Mouse (Mus musculus) kidney, postnatal 4 days (tissue): ENCODE measurements around the gene Rtl9.

Source experiments
- DNase-seq, 2 experiments: peaks; one replicate each; pipeline ENCODE4 v3.0.0; 2021; ENCODE audit warnings: mixed read lengths in 2 of 2

Gene Rtl9

DNA sequence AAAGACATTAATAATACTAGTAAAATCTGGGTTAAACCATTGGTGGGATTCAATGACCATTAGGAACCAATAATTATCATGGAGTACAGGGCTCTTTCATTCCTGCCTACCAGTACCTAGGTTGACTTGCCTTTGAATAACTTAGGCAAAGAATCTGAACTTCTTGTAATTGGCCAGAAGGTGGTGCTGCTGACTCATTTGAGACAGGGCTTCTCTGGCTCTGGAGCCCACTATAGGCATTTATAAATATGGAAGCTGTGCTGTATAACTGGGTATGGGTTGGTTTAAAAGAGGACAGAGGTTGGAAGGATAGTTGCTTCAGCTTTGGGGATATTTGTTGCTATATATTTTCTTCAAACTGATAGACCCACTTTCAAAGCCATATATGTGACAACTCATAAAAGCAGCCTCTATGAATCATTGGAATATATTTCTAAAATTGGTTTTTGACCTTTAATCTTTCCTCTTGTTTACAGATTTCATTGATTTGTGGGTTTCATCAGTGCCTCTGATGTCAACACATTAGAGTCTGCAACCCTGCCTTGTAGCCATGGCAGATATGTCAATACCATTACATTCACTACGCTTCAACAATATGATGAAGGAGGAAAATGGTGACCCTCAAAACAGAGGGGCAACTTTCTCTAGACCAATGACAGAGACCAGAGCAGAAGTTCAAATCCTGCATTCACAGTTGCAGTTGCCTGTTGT, at the start of gene Rtl9:
Gene Rtl9, plus strand, starts transcription at position 551 of the 711 bp plus-strand sequence.
- DNase-seq = peak; percentile 20 to 35

DNA sequence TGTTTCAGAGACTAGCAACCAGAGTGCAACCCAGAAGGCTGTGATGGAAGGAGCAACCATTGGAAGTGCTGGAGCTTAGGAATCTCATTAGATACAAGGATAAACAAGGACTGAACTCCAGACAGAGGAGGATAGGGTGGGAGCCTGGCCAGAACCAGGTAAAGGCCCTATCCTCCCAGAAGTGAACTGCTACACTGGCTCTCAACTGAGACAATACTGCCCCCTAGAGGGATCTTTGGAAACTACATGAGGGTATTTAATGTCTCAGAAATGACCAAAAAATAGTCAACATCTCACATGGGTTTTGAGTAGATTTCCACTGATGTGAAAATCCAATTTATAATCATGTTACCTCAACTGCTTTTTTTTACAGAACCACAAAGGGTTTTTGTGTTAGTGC, 47.9 kb upstream of the Rtl9 start:
- DNase-seq = peak in 1 of 2 experiments; percentile 12

GRCm38 (mm10) chrX:143051921-143052320, 47.5 kb upstream of the Rtl9 start:
- no peak for DNase-seq

GRCm38 (mm10) chrX:143058829-143059228, 40.6 kb upstream of the Rtl9 start:
- DNase-seq = peak; percentile 87 to 88

- peak; percentile 13 to 37 for DNase-seq
Observed at GRCm38 (mm10) chrX:143062641-143063355, 36.6 kb upstream of the Rtl9 start.

GRCm38 (mm10) chrX:143063780-143064179, 35.6 kb upstream of the Rtl9 start:
- DNase-seq = peak; percentile 12 to 15

DNA sequence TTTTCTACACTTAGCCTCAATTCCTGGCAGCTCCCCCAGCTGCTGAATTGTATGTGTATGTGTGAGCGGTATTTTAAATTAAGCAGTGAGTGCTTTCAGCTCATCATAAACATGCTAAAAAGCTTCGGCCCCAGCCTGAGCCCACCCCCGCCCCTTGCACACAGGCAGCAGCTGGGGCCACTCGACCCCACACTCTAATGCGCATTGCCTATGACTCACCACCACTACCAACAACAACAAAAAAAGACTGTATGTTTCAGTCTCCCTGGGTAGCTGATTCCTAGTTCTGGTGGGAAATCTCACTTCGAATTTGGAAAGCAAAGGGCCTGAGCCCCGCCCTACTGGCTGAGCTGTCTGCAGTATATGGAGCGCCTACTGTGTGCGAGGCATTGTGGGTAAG, 35.1 kb upstream of the Rtl9 start:
- DNase-seq = no peak

GRCm38 (mm10) chrX:143066320-143067114, 32.9 kb upstream of the Rtl9 start:
- DNase-seq = no peak

DNA sequence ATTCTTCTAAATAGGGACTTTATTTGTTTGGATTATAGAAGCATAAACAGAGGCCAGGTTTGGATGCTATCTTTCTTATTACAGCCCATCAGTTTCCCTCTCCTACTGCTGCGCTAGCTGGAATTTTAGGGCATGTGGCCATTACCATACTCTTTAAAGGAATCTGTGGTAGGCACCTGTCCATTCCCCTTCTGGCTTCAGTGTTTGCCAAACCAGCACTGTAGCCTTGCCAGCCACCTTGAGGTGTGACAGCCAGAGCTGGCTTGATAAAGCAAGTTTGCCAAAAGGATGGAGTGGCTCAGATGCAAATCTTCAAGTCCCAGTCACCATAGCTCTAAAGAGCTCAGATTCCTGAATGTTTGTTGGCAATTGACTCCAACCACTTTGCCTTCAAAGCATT, 32.3 kb upstream of the Rtl9 start:
- DNase-seq = no peak

DNA sequence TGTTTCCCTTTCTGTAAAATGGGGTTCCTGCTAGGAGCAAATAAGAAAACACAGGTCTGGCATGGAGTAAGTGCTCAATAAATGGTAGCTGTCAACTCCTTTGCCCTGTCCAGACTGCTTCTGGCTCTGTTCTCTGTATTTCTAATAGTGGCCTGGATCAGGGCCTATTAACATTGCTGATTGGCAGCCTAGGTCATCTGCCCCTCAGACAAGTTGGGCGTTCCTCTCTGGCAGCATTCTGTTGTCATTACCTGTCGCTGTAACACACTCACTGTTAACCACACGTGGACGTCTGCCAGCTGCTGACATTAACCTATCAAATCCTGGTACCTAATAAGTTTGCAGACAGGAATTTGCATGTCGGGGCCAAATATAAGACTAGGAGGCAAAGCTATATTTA, 31.8 kb upstream of the Rtl9 start:
- no peak for DNase-seq

DNA sequence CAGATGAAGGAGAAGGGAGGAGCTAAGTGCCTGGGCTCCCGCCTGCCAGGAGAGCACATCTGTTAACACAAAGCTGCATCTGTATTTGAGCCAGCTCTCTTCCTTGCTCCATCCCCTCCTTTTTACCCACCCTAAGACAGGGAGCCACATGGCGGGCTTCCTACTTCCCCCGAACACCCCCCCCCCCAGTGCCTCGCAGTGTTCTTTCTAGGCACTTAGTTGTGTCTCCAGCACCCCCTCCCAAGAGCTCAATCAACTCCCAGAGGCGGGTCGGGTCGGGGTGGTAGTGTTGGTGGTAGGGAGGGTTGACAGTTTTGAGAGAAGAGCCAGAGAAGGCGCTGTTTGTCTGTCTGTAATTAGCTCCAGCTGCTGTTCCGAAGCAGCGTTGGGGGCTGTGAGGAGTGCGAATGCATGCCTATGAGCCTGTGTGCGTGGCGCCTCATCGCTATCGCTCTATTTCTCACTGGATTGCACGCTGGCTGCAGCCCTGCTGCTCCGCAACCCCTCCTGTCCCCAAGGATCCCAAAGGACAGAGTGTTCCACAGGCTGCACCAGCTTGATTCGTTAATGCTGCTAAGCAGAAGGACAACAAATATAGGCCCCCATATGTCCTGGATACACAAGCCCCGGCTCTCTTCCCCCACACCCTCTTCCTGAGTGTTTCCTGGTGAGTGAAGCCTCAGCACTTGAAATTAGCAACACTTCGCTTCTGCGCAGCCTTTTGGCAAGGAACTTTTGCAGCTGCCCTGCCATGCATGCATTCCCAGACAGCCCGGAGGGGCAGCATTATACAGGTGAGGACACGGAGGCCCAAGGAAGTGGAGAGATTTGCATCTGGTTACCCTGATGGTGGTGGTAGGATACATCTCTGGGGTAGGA, 18.7 kb upstream of the Rtl9 start:
- peak; percentile 29 to 41 for DNase-seq

- DNase-seq = peak in 1 of 2 experiments; percentile 5
Observed at GRCm38 (mm10) chrX:143082732-143083131, 16.7 kb upstream of the Rtl9 start.

DNA sequence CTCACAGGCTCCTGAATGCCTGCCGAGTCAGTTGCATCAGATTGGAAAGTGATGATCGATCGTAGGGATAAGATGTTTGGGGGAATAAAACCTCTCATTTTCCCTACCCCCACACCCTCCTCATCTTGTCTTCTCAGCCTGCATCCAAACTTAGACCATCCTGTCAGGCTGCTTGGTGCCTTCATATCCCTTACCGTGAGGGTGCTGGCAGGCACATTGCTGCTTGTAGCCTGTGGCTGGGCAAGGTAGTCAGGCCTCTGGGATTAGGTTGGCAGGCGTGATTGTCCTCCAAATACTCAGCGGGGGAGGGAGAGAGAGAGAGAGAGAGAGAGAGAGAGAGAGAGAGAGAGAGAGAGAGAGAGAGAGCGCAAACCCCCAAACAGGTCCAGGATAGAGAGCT, 11.2 kb upstream of the Rtl9 start:
- DNase-seq = no peak

DNA sequence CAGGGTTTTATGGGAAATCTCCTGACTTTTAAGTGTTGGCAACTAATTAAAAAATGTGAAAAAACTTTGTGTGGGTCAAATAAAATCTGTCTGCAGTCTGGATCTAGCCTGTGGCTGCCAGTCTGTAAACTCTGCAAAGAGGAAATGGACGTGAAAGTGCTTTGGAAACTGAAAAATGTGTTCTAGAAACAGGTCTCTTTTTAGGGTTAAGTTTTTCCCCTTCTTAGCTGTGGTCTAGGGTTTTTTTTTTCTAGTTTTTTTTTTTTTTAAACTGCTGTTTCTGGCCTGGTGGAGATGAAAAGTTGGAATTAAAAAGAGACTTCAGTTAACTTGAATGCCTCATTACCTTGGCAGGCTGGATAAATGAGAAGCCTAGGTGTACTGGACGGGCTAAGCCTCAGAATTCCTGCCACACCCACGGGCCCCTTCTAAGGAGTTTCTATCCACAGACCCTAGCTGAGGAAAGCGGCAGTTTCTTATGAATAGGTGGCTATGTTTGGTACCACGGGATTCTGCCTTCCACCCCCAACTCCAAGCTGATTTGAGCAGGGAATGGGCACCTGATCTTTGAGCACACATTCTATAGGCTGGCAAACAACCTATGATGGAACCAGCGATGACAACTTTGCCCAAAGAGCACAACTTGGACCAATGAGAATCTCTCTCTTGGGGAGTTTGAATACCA, 8.3 kb upstream of the Rtl9 start:
- no peak for DNase-seq

GRCm38 (mm10) chrX:143097551-143097950, 1.8 kb upstream of the Rtl9 start:
- DNase-seq = no peak

DNA sequence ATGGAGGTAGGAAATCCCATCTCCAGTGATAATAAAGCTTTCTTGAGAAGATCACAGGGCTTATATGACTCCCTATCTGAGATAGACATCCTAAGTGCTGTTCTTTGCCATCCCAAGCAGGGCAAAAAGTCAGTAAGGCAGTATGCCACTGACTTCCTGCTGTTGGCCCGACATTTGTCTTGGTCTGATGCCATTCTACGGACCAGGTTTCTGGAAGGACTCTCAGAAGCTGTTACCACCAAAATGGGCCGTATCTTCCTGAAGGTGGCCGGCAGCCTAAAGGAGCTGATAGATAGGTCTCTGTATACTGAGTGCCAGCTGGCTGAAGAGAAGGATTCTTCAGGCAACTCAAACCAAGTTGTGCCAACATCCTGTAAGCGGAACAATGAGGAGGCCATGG, 3.8 kb downstream of the Rtl9 start:
- no peak for DNase-seq

GRCm38 (mm10) chrX:143105866-143106265, 6.5 kb downstream of the Rtl9 start:
- DNase-seq = no peak

- no peak for DNase-seq
Observed at GRCm38 (mm10) chrX:143112546-143112945, 13.2 kb downstream of the Rtl9 start.
